Mouse (Mus musculus) cerebellum, postnatal 4 days (tissue): ENCODE data around the gene Polr2c.

Experiments
- DNase-seq, 2 experiments: peaks; one replicate each; pipeline ENCODE4 v3.0.0; 2022; ENCODE audit warnings: low spot score in 2 of 2, mixed read lengths in 1 of 2

Gene Polr2c

GRCm38 (mm10) chr8:94880742-94881141 lies 23.5 kb downstream of the Polr2c start:
- no peak for DNase-seq

- no peak for DNase-seq
These were observed 31.3 kb downstream of the Polr2c start for GRCm38 (mm10) chr8:94888383-94889036.

GRCm38 (mm10) chr8:94892917-94893316 lies 35.7 kb downstream of the Polr2c start:
- DNase-seq: no peak

- no peak for DNase-seq
These were observed 42.0 kb downstream of the Polr2c start for GRCm38 (mm10) chr8:94899262-94899661.

GRCm38 (mm10) chr8:94900617-94901016 lies 43.4 kb downstream of the Polr2c start:
- no peak for DNase-seq

GRCm38 (mm10) chr8:94901031-94901430 lies 43.8 kb downstream of the Polr2c start:
- DNase-seq: no peak

GRCm38 (mm10) chr8:94903709-94904108 lies 46.5 kb downstream of the Polr2c start:
- DNase-seq: no peak

GRCm38 (mm10) chr8:94904450-94905175 lies 47.4 kb downstream of the Polr2c start:
- peak; percentile 79 to 93 for DNase-seq

GRCm38 (mm10) chr8:94907591-94908300 lies 50.5 kb downstream of the Polr2c start:
- DNase-seq: no peak

- DNase-seq: peak; percentile 77 to 79
These were observed 51.6 kb downstream of the Polr2c start for GRCm38 (mm10) chr8:94908847-94909246.

GRCm38 (mm10) chr8:94913061-94913660 lies 55.9 kb downstream of the Polr2c start:
- DNase-seq: peak in 1 of 2 experiments; percentile 69

- no peak for DNase-seq
These were observed 57.0 kb downstream of the Polr2c start for GRCm38 (mm10) chr8:94914256-94914655.

- peak in 1 of 2 experiments; percentile 59 for DNase-seq
These were observed 57.5 kb downstream of the Polr2c start for GRCm38 (mm10) chr8:94914701-94915101.

- DNase-seq: no peak
These were observed 59.2 kb downstream of the Polr2c start for GRCm38 (mm10) chr8:94916311-94916959.

GRCm38 (mm10) chr8:94916960-94917324 lies 59.7 kb downstream of the Polr2c start:
- DNase-seq: no peak

GRCm38 (mm10) chr8:94917352-94917751 lies 60.1 kb downstream of the Polr2c start:
- DNase-seq: peak; percentile 79 to 91

GRCm38 (mm10) chr8:94917851-94918495 lies 60.7 kb downstream of the Polr2c start, which contains the start of gene Ccdc102a:
Ccdc102a (minus strand) TSS chr8:94918098.
- DNase-seq: no peak

GRCm38 (mm10) chr8:94919256-94919655 lies 62.0 kb downstream of the Polr2c start:
- no peak for DNase-seq

- DNase-seq: no peak
These were observed 64.9 kb downstream of the Polr2c start for GRCm38 (mm10) chr8:94922176-94922575.

- DNase-seq: no peak
These were observed 65.4 kb downstream of the Polr2c start for GRCm38 (mm10) chr8:94922602-94923001.
